Mouse (Mus musculus): ENCODE data around the gene Pak3. TPM values are rescaled to one million over a fixed set of nuclear protein-coding genes. Genes with fewer than 3 reads are reported as not detected.

Gene Pak3
- polyA plus RNA-seq, 1 experiment from 2014 or later: 3.4 TPM

GRCm38 (mm10) chrX:143678566-143678965, 160.2 kb downstream of the Pak3 start:
- ATAC-seq (replicated peaks; ENCODE audit: low FRiP score): no peak
- H3K4me1 ChIP-seq (replicated peaks; ENCODE audit: control insufficient read depth, insufficient read depth, low read length): no peaks in the 10 kb centered on the region
- 63% methylated on average over 2 of the region's 2 CpGs for WGBS

GRCm38 (mm10) chrX:143722250-143722649, 203.9 kb downstream of the Pak3 start:
- ATAC-seq (replicated peaks; ENCODE audit: low FRiP score) (no peak), DNase-seq (ENCODE audit: low spot score) (no peak)
- 80% methylated on average over 1 of the region's 1 CpGs for WGBS
- Histone ChIP-seq H3K36me3 (ENCODE audit: control insufficient read depth, insufficient read depth, low read length) (no peaks in the 10 kb centered on the region), H3K4me1 (replicated peaks; ENCODE audit: control insufficient read depth, insufficient read depth, low read length) (no peaks in the 10 kb centered on the region), H3K9ac (ENCODE audit: low read depth, low read length) (no peak overlapping the region), H3K27me3 (replicated peaks; ENCODE audit: control insufficient read depth, insufficient read depth, low read length) (no peaks in the 10 kb centered on the region), H3K4me2 (no peak overlapping the region), H3K4me3 (ENCODE audit: low read depth, low read length) (no peak overlapping the region), H3K9me3 (ENCODE audit: control insufficient read depth, low read length) (no peaks in the 10 kb centered on the region), H3K27ac (ENCODE audit: low read depth, low read length) (no peak overlapping the region)

More at GRCm38 (mm10) chrX:143678566-143678965, 160.2 kb downstream of the Pak3 start:
- Histone ChIP-seq H3K4me3 (ENCODE audit: low read depth, low read length) (no peak overlapping the region), H3K9ac (ENCODE audit: low read depth, low read length) (no peak overlapping the region), H3K27ac (ENCODE audit: low read depth, low read length) (no peak overlapping the region), H3K27me3 (replicated peaks; ENCODE audit: control insufficient read depth, insufficient read depth, low read length) (no peaks in the 10 kb centered on the region), H3K4me2 (no peak overlapping the region), H3K9me3 (ENCODE audit: control insufficient read depth, low read length) (no peaks in the 10 kb centered on the region), H3K36me3 (ENCODE audit: control insufficient read depth, insufficient read depth, low read length) (no peaks in the 10 kb centered on the region)
- DNase-seq (ENCODE audit: low spot score): no peak

DNA sequence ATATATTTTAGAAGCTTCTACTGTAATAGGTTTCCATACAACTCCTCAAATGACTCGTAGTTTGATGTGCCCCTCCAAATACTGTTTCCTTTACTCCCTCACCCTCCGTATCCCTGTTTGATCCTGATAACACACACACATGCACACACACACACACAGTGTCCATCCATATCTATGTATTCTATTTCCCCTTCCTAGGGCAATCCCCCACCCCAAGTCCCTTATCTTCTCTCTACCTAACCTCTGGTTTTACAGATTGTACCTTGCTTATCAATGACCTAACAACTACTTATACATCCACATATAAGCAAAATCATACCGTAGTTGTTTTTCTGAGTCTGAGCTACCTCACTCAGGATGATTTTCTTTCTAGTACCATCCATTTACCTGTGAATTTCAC, 207.0 kb downstream of the Pak3 start:
- no peaks in the 10 kb centered on the region for H3K27me3 ChIP-seq (replicated peaks; ENCODE audit: control insufficient read depth, insufficient read depth, low read length)
- H3K9ac ChIP-seq (ENCODE audit: low read depth, low read length): no peak overlapping the region
- H3K4me3 ChIP-seq (ENCODE audit: low read depth, low read length): no peak overlapping the region
- H3K9me3 ChIP-seq (ENCODE audit: control insufficient read depth, low read length): no peaks in the 10 kb centered on the region
- no peak overlapping the region for H3K4me2 ChIP-seq
- no peaks in the 10 kb centered on the region for H3K36me3 ChIP-seq (ENCODE audit: control insufficient read depth, insufficient read depth, low read length)
- H3K4me1 ChIP-seq (replicated peaks; ENCODE audit: control insufficient read depth, insufficient read depth, low read length): no peaks in the 10 kb centered on the region
- WGBS: 61% methylated on average over 3 of the region's 3 CpGs
- no peak for DNase-seq (ENCODE audit: low spot score)
- ATAC-seq (replicated peaks; ENCODE audit: low FRiP score): no peak
- no peak overlapping the region for H3K27ac ChIP-seq (ENCODE audit: low read depth, low read length)

DNA sequence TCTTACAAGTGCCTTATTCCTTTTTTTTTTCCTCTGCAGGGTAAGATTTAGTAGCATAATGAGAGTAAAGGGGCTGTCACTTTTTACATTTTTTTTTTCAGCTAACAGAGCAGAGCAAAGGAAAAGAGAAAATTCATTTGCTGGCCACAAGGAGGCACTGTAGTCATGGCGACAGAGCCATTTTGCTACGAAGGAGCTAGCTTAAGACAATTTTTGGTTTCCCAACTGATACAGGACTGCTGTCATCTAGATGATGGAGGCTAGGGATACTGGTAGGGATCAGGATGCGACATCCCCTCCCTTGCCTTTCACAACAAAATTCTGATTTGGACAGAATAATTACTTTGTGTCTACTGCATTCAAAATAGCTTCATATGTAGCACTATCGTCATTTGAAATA, 217.6 kb downstream of the Pak3 start:
- ATAC-seq (replicated peaks; ENCODE audit: low FRiP score) (no peak), DNase-seq (ENCODE audit: low spot score) (no peak)
- H3K9ac ChIP-seq (ENCODE audit: low read depth, low read length): no peak overlapping the region
- H3K27ac ChIP-seq (ENCODE audit: low read depth, low read length): no peak overlapping the region
- 35% methylated on average over 4 of the region's 4 CpGs for WGBS
- no peak overlapping the region for H3K4me3 ChIP-seq (ENCODE audit: low read depth, low read length)
- H3K4me1 ChIP-seq (replicated peaks; ENCODE audit: control insufficient read depth, insufficient read depth, low read length): no peaks in the 10 kb centered on the region
- no peaks in the 10 kb centered on the region for H3K27me3 ChIP-seq (replicated peaks; ENCODE audit: control insufficient read depth, insufficient read depth, low read length)
- no peaks in the 10 kb centered on the region for H3K9me3 ChIP-seq (ENCODE audit: control insufficient read depth, low read length)
- no peaks in the 10 kb centered on the region for H3K36me3 ChIP-seq (ENCODE audit: control insufficient read depth, insufficient read depth, low read length)
- no peak overlapping the region for H3K4me2 ChIP-seq

DNA sequence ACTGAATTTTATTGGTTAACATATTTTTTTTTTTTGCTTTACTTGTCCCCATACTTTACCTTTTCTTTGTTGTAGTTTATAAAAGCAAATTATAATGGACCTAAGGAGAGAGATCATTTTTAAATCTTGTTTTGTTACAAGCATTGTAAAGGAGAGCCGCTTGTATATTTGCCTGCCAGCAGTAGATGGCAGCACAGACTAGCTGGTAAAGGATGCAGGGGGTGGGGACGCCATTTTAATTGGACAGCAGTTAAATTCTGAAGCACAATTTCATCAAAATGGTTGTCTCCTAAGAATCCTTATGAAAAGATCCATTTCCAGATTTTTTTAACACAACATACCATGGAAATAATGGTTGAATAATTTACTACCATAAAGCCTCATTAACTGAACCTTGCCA, 220.8 kb downstream of the Pak3 start:
- H3K4me1 ChIP-seq (replicated peaks; ENCODE audit: control insufficient read depth, insufficient read depth, low read length): no peaks in the 10 kb centered on the region
- 10% methylated on average over 2 of the region's 2 CpGs for WGBS
- no peak overlapping the region for H3K4me3 ChIP-seq (ENCODE audit: low read depth, low read length)
- no peaks in the 10 kb centered on the region for H3K36me3 ChIP-seq (ENCODE audit: control insufficient read depth, insufficient read depth, low read length)
- ATAC-seq (replicated peaks; ENCODE audit: low FRiP score) (no peak), DNase-seq (ENCODE audit: low spot score) (no peak)
- no peak overlapping the region for H3K4me2 ChIP-seq
- no peak overlapping the region for H3K9ac ChIP-seq (ENCODE audit: low read depth, low read length)
- no peaks in the 10 kb centered on the region for H3K9me3 ChIP-seq (ENCODE audit: control insufficient read depth, low read length)
- H3K27ac ChIP-seq (ENCODE audit: low read depth, low read length): no peak overlapping the region
- H3K27me3 ChIP-seq (replicated peaks; ENCODE audit: control insufficient read depth, insufficient read depth, low read length): no peaks in the 10 kb centered on the region

GRCm38 (mm10) chrX:143762556-143762955, 244.2 kb downstream of the Pak3 start:
- H3K9me3 ChIP-seq (ENCODE audit: control insufficient read depth, low read length): no peaks in the 10 kb centered on the region
- DNase-seq (ENCODE audit: low spot score) (no peak), ATAC-seq (replicated peaks; ENCODE audit: low FRiP score) (no peak)
- no peak overlapping the region for H3K9ac ChIP-seq (ENCODE audit: low read depth, low read length)
- H3K4me3 ChIP-seq (ENCODE audit: low read depth, low read length): no peak overlapping the region
- H3K36me3 ChIP-seq (ENCODE audit: control insufficient read depth, insufficient read depth, low read length): no peaks in the 10 kb centered on the region
- no peak overlapping the region for H3K4me2 ChIP-seq
- no peaks in the 10 kb centered on the region; the same call in 1 of the 2 replicates for H3K27me3 ChIP-seq (replicated peaks; ENCODE audit: control insufficient read depth, insufficient read depth, low read length)
- H3K4me1 ChIP-seq (replicated peaks; ENCODE audit: control insufficient read depth, insufficient read depth, low read length): no peaks in the 10 kb centered on the region
- H3K27ac ChIP-seq (ENCODE audit: low read depth, low read length): no peak overlapping the region
- 71% methylated on average over 3 of the region's 3 CpGs for WGBS

- no peaks in the 10 kb centered on the region for H3K27me3 ChIP-seq (replicated peaks; ENCODE audit: control insufficient read depth, insufficient read depth, low read length)
- H3K4me1 ChIP-seq (replicated peaks; ENCODE audit: control insufficient read depth, insufficient read depth, low read length): no peaks in the 10 kb centered on the region
- H3K9me3 ChIP-seq (ENCODE audit: control insufficient read depth, low read length): no peaks in the 10 kb centered on the region
- no peak overlapping the region for H3K27ac ChIP-seq (ENCODE audit: low read depth, low read length)
- WGBS: 87% methylated on average over 1 of the region's 1 CpGs
- DNase-seq (ENCODE audit: low spot score): no peak
- no peak overlapping the region for H3K9ac ChIP-seq (ENCODE audit: low read depth, low read length)
- H3K4me3 ChIP-seq (ENCODE audit: low read depth, low read length): no peak overlapping the region
- no peak for ATAC-seq (replicated peaks; ENCODE audit: low FRiP score)
- H3K36me3 ChIP-seq (ENCODE audit: control insufficient read depth, insufficient read depth, low read length): no peaks in the 10 kb centered on the region
- H3K4me2 ChIP-seq: no peak overlapping the region
These were observed 297.6 kb downstream of the Pak3 start for GRCm38 (mm10) chrX:143815948-143816347.

DNA sequence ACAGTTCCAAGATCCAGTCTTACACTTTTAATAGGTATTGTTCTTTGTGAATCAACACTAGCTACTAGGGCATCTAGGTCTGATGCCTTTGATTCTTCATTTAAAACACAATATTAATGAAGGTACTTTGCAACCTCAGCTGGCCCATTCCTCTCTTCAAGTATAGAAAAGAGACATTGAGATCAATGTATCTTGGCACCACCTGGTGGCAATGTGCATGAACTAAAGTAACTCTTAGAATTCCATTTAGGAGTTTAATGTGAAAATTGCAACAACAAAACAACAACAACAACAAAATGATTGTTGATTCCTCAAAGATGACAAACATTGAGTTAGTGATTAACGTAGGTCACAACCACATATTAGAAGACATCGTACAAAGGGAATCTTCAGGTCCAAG, 300.6 kb downstream of the Pak3 start:
- Histone ChIP-seq H3K4me3 (ENCODE audit: low read depth, low read length) (no peak overlapping the region), H3K9me3 (ENCODE audit: control insufficient read depth, low read length) (no peaks in the 10 kb centered on the region), H3K9ac (ENCODE audit: low read depth, low read length) (no peak overlapping the region), H3K27me3 (replicated peaks; ENCODE audit: control insufficient read depth, insufficient read depth, low read length) (no peaks in the 10 kb centered on the region), H3K4me2 (no peak overlapping the region), H3K36me3 (ENCODE audit: control insufficient read depth, insufficient read depth, low read length) (no peaks in the 10 kb centered on the region), H3K4me1 (replicated peaks; ENCODE audit: control insufficient read depth, insufficient read depth, low read length) (no peaks in the 10 kb centered on the region), H3K27ac (ENCODE audit: low read depth, low read length) (no peak overlapping the region)
- DNase-seq (ENCODE audit: low spot score): no peak
- WGBS: 85% methylated on average over 2 of the region's 2 CpGs
- no peak for ATAC-seq (replicated peaks; ENCODE audit: low FRiP score)

DNA sequence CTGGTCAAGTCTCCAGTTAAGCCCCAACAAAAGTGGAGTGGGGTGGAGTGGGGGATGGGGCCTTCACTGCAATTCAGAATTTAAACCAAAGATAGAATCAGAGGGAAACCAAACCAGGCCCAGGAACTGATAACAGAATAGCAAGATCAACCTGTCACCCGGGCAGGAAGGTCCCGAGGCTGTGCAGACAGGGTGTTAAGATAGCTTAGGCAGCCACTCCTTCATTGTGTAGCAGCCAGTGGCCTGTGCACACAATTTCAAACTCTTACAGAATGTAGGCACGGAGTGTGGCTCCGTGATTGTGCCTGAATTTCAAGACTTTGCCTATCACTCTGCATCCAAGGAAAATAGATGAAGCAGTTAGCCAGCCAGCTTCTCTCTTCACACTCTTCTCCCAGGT, 308.1 kb downstream of the Pak3 start:
- H3K9ac ChIP-seq (ENCODE audit: low read depth, low read length): no peak overlapping the region
- H3K27ac ChIP-seq (ENCODE audit: low read depth, low read length): no peak overlapping the region
- H3K9me3 ChIP-seq (ENCODE audit: control insufficient read depth, low read length): no peaks in the 10 kb centered on the region
- H3K27me3 ChIP-seq (replicated peaks; ENCODE audit: control insufficient read depth, insufficient read depth, low read length): no peaks in the 10 kb centered on the region
- no peaks in the 10 kb centered on the region for H3K36me3 ChIP-seq (ENCODE audit: control insufficient read depth, insufficient read depth, low read length)
- peak overlapping the region; percentile 12; the same call in 1 of the 2 replicates for H3K4me2 ChIP-seq
- ATAC-seq (replicated peaks; ENCODE audit: low FRiP score): no peak
- H3K4me1 ChIP-seq (replicated peaks; ENCODE audit: control insufficient read depth, insufficient read depth, low read length): no peaks in the 10 kb centered on the region
- 43% methylated on average over 4 of the region's 4 CpGs for WGBS
- peak overlapping the region; percentile 32 for H3K4me3 ChIP-seq (ENCODE audit: low read depth, low read length)
- no peak for DNase-seq (ENCODE audit: low spot score)
